ENCODE assay signal across 7 mouse cellular contexts in genomic region chr2:172862850-172863468, GRCm38 (mm10).
DNase-seq lines count a peak whose midpoint lies in the region; ATAC-seq and TF ChIP-seq lines count a peak whose summit lies in the region.

No protein-coding gene starts in this region.

- ATAC-seq in embryonic facial prominence, embryonic 14.5 days (ENCODE audit: low read depth), result peak; percentile 77
- peak; percentile 77 for ATAC-seq in heart, postnatal 0 days (ENCODE audit: insufficient read depth, low read depth)
- no peak for ATAC-seq in liver, embryonic 16.5 days (ENCODE audit: low read depth)

- WGBS in embryonic facial prominence, embryonic 14.5 days, result 28% methylated on average over 29 of the region's 29 CpGs
- 4% methylated on average over 29 of the region's 29 CpGs for whole genome bisulfite sequencing in heart, postnatal 0 days
- WGBS in liver, embryonic 16.5 days (ENCODE audit: insufficient replicate concordance), result 34% methylated on average over 29 of the region's 29 CpGs

- H3K27ac ChIP-seq in embryonic facial prominence, embryonic 14.5 days (replicated peaks; ENCODE audit: low read depth, low read length), result no peak overlapping the region
- peak overlapping the region; percentile 77 for H3K27ac ChIP-seq in heart, postnatal 0 days (ENCODE audit: low read depth)
- H3K27ac ChIP-seq in liver, embryonic 16.5 days (ENCODE audit: low read length), result no peak overlapping the region

- H3K9ac ChIP-seq in embryonic facial prominence, embryonic 14.5 days (ENCODE audit: low read depth, low read length), result 0 out of 2 replicates have a peak overlapping the region, but pooled peaks have one; percentile 35
- H3K9ac ChIP-seq in heart, postnatal 0 days (replicated peaks; ENCODE audit: low read depth, low read length), result no peak overlapping the region
- H3K9ac ChIP-seq in liver, embryonic 16.5 days (ENCODE audit: low read depth, low read length), result no peak overlapping the region

- peak; percentile 77 for DNase-seq in brain, adult 2 months (ENCODE audit: low read depth, low spot score)
- peak; percentile 86 for DNase-seq in embryonic facial prominence, embryonic 14.5 days (ENCODE audit: low spot score)
- DNase-seq in heart, postnatal 0 days (ENCODE audit: low spot score), result peak; percentile 87
- DNase-seq in kidney, postnatal 25 days, result peak; percentile 53 to 78
- peak; percentile 66 for DNase-seq in ovary, postnatal 14 days (ENCODE audit: low spot score)
- DNase-seq in spleen, postnatal 4 days (ENCODE audit: low spot score in 2 of 2), result no peak

- 0 out of 2 replicates have a peak overlapping the region, but pooled peaks have one; percentile 7 for H3K4me3 ChIP-seq in embryonic facial prominence, embryonic 14.5 days (ENCODE audit: low read depth, low read length)
- H3K4me3 ChIP-seq in heart, postnatal 0 days (ENCODE audit: low read depth, low read length), result peak overlapping the region; percentile 26
- H3K4me3 ChIP-seq in liver, embryonic 16.5 days (ENCODE audit: low read depth, low read length), result no peak overlapping the region

- peaks cover 27% of the 10 kb centered on the region; the same call in 1 of the 2 replicates for H3K4me1 ChIP-seq in embryonic facial prominence, embryonic 14.5 days (ENCODE audit: control insufficient read depth, insufficient read depth, low read length)
- peaks cover 26% of the 10 kb centered on the region for H3K4me1 ChIP-seq in heart, postnatal 0 days (ENCODE audit: control insufficient read depth, insufficient read depth)
- H3K4me1 ChIP-seq in liver, embryonic 16.5 days (ENCODE audit: control insufficient read depth, low read depth, low read length), result no peaks in the 10 kb centered on the region

- TF ChIP-seq EP300 in heart, postnatal 0 days (IDR thresholded peaks at IDR 0.05; ENCODE audit: low read depth), result no peak

- no peak for TF ChIP-seq CTCF in heart, postnatal 0 days (IDR thresholded peaks at IDR 0.05; ENCODE audit: low read depth)

- H3K4me2 ChIP-seq in embryonic facial prominence, embryonic 14.5 days (ENCODE audit: low read depth, low read length), result peak overlapping the region; percentile 50
- peak overlapping the region; percentile 57 for H3K4me2 ChIP-seq in heart, postnatal 0 days (ENCODE audit: low read depth, low read length)
- 0 out of 2 replicates have a peak overlapping the region, but pooled peaks have one; percentile 16 for H3K4me2 ChIP-seq in liver, embryonic 16.5 days (ENCODE audit: low read depth, low read length)

- no peaks in the 10 kb centered on the region for H3K36me3 ChIP-seq in embryonic facial prominence, embryonic 14.5 days (ENCODE audit: control insufficient read depth, insufficient read depth, low read length)
- H3K36me3 ChIP-seq in heart, postnatal 0 days (replicated peaks; ENCODE audit: control insufficient read depth, insufficient read depth, low read length), result no peaks in the 10 kb centered on the region
- no peaks in the 10 kb centered on the region for H3K36me3 ChIP-seq in liver, embryonic 16.5 days (ENCODE audit: control insufficient read depth, insufficient read depth)

- no peaks in the 10 kb centered on the region for H3K27me3 ChIP-seq in embryonic facial prominence, embryonic 14.5 days (replicated peaks; ENCODE audit: control insufficient read depth, insufficient read depth, low read length)
- H3K27me3 ChIP-seq in heart, postnatal 0 days (ENCODE audit: control insufficient read depth, insufficient read depth, low read length), result no peaks in the 10 kb centered on the region
- H3K27me3 ChIP-seq in liver, embryonic 16.5 days (ENCODE audit: control insufficient read depth, insufficient read depth, low read depth, low read length), result peaks cover 5% of the 10 kb centered on the region; the same call in 1 of the 2 replicates

- 0 out of 2 replicates have a peak, but pooled peaks cover 4% of the 10 kb centered on the region for H3K9me3 ChIP-seq in embryonic facial prominence, embryonic 14.5 days (ENCODE audit: control insufficient read depth, low read length)
- no peaks in the 10 kb centered on the region for H3K9me3 ChIP-seq in heart, postnatal 0 days (replicated peaks; ENCODE audit: control insufficient read depth, low read length)
- no peaks in the 10 kb centered on the region for H3K9me3 ChIP-seq in liver, embryonic 16.5 days (replicated peaks; ENCODE audit: control insufficient read depth, low read length)

Comparison
In these comparisons a context has a peak if more than half of its experiments do, and no peak if none do; other contexts are left out.
1. DNase-seq: peak in brain, adult 2 months (single experiment), embryonic facial prominence, embryonic 14.5 days (single experiment), heart, postnatal 0 days (single experiment), kidney, postnatal 25 days (2 of 2) and ovary, postnatal 14 days (single experiment); none in spleen, postnatal 4 days (0 of 2).
2. Peak in every context shown above with its lines, with median percentiles within 50 percentile points of each other: H3K4me2 ChIP-seq.